Mouse (Mus musculus) urinary bladder, postnatal 4 days (tissue): ENCODE data around the gene B3gntl1.

ENCODE experiments used
- DNase-seq, 2 experiments: peaks; one replicate each; pipeline ENCODE4 v3.0.0; 2021 to 2022; ENCODE audit warnings: low spot score in 2 of 2

B3gntl1 gene

GRCm38 (mm10) chr11:121672990-121673572, at the start of gene B3gntl1:
TSS of gene B3gntl1 (minus strand) at chr11:121673153.
- peak; percentile 99 for DNase-seq

- no peak for DNase-seq
Observed at GRCm38 (mm10) chr11:121722434-121722833, 49.5 kb upstream of the B3gntl1 start.

- no peak for DNase-seq
Observed at GRCm38 (mm10) chr11:121720752-121721151, 47.8 kb upstream of the B3gntl1 start.

- no peak for DNase-seq
Observed at GRCm38 (mm10) chr11:121717724-121718123, 44.8 kb upstream of the B3gntl1 start.

GRCm38 (mm10) chr11:121714745-121715485, 42.0 kb upstream of the B3gntl1 start:
- DNase-seq: no peak

GRCm38 (mm10) chr11:121713569-121713968, 40.6 kb upstream of the B3gntl1 start:
- DNase-seq: no peak

- DNase-seq: no peak
Observed at GRCm38 (mm10) chr11:121712987-121713386, 40.0 kb upstream of the B3gntl1 start.

- no peak for DNase-seq
Observed at GRCm38 (mm10) chr11:121710245-121710644, 37.3 kb upstream of the B3gntl1 start.

GRCm38 (mm10) chr11:121709278-121709677, 36.3 kb upstream of the B3gntl1 start:
- DNase-seq: no peak

GRCm38 (mm10) chr11:121706521-121707005, 33.6 kb upstream of the B3gntl1 start:
- DNase-seq: no peak

- no peak for DNase-seq
Observed at GRCm38 (mm10) chr11:121703619-121704215, 30.8 kb upstream of the B3gntl1 start.

GRCm38 (mm10) chr11:121702895-121703618, 30.1 kb upstream of the B3gntl1 start:
- peak; percentile 58 to 69 for DNase-seq

GRCm38 (mm10) chr11:121702111-121702894, 29.4 kb upstream of the B3gntl1 start:
- peak; percentile 91 to 93 for DNase-seq

GRCm38 (mm10) chr11:121701244-121701643, 28.3 kb upstream of the B3gntl1 start, which contains the start of gene Metrnl:
TSS of gene Metrnl (plus strand) at chr11:121701544.
- no peak for DNase-seq

GRCm38 (mm10) chr11:121698381-121698955, 25.5 kb upstream of the B3gntl1 start:
- no peak for DNase-seq

GRCm38 (mm10) chr11:121697271-121697670, 24.3 kb upstream of the B3gntl1 start:
- no peak for DNase-seq

- DNase-seq: no peak
Observed at GRCm38 (mm10) chr11:121695304-121696064, 22.5 kb upstream of the B3gntl1 start.

- no peak for DNase-seq
Observed at GRCm38 (mm10) chr11:121688024-121688423, 15.1 kb upstream of the B3gntl1 start.

GRCm38 (mm10) chr11:121686674-121687073, 13.7 kb upstream of the B3gntl1 start:
- no peak for DNase-seq

GRCm38 (mm10) chr11:121686091-121686490, 13.1 kb upstream of the B3gntl1 start:
- DNase-seq: no peak
